Mouse (Mus musculus): Measurements from ENCODE around the gene Ythdf2.

DNA sequence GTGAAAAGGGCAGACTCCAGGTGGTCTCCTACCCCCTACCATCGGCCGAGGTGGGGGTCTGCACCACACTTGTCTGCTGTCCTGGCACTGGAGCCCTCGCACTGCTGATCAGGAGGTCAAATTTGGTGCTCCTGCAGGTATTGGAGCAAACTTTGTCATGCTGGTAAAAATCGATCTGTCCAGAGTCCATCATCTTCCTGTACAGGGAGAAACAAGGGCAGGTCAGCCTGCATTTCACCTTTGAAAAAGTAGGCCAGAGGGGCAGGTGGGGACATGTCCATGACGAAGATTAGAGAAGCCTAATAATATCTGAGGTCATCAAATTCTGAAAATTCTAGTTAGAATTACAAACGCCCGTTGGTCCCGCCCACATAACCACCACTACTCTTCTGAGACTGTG lies 22.6 kb upstream of the Ythdf2 start:
- TF ChIP-seq CTCF (IDR thresholded peaks at IDR 0.05; ENCODE audit: control insufficient read depth, insufficient read depth, insufficient read length) (no peak), MAX (IDR thresholded peaks at IDR 0.05) (no peak), USF1 (IDR thresholded peaks at IDR 0.05; ENCODE audit: low read depth) (no peak)

Measured in C2C12 (cell line).